Mouse (Mus musculus) brain, adult 2 months (tissue): ENCODE results near the gene Isyna1.
A peak's percentile ranks its signal among the peaks of the same experiment; 100 is the strongest.

Experiments
- DNase-seq: peaks from one replicate; pipeline ENCODE4 v3.0.0; 2011; ENCODE audit warnings: low read depth, low spot score

Isyna1 gene

GRCm38 (mm10) chr8:70602139-70602811, 8.1 kb downstream of the Isyna1 start:
- DNase-seq = no peak

- DNase-seq = no peak
Observed at GRCm38 (mm10) chr8:70604558-70604957, 10.4 kb downstream of the Isyna1 start.

DNA sequence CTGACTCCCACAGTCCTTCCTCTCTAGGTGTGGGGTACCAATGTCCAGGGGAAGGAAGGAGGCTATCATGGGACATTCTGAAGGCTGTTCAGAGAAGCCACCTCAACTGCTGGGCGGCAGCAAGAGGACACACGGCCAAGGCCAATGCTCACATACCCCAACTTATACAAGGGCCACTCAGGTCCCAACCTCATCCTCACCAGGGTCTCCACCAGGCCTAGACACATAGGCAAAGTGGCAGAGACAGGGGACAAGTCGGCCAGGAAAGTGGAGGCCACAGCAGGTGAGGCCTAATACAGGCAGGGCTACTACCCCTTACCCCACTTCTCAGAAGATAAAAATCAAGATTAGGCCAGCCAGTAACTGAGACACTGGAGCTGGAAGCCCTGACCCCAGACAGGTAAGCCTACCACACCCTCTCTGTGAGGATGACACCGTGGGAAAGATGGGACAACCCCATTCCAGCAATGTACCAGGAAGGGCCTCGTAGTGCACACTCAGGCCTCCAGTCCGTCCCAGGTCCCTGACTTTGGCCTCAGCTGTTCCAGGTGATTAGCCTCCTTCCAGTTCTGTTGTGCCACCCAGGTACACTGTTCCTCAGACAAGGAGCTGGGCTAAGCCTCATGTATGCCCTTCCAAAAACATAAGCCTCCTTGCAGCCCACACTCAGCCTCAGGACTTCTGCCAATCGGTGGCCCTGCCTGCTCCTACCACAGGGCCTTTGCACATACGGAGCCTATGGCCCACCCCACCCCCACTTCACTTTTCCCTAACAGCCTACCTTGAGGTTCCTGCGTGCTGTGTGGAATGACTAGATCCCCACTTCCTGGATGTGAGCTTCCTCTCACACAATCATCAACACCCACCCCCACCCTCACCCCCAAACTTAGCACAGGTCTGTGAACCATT, 12.0 kb downstream of the Isyna1 start:
- no peak for DNase-seq

GRCm38 (mm10) chr8:70606780-70607602, 12.8 kb downstream of the Isyna1 start:
- peak; percentile 27 for DNase-seq

DNA sequence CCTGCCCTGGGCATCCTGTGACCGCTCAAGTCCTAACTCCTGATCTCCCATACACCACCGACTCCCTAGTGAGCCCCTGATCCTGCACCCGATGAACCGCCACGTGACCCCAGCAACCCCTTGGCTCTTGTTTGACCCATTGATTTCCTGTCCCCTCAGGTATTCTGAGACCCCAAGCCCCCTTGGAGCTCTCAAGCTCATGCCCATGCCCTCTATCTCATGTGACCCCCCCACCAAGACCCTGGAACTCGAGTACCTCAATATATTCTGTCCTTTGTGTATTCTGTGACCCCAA, 13.4 kb downstream of the Isyna1 start:
- DNase-seq = no peak

DNA sequence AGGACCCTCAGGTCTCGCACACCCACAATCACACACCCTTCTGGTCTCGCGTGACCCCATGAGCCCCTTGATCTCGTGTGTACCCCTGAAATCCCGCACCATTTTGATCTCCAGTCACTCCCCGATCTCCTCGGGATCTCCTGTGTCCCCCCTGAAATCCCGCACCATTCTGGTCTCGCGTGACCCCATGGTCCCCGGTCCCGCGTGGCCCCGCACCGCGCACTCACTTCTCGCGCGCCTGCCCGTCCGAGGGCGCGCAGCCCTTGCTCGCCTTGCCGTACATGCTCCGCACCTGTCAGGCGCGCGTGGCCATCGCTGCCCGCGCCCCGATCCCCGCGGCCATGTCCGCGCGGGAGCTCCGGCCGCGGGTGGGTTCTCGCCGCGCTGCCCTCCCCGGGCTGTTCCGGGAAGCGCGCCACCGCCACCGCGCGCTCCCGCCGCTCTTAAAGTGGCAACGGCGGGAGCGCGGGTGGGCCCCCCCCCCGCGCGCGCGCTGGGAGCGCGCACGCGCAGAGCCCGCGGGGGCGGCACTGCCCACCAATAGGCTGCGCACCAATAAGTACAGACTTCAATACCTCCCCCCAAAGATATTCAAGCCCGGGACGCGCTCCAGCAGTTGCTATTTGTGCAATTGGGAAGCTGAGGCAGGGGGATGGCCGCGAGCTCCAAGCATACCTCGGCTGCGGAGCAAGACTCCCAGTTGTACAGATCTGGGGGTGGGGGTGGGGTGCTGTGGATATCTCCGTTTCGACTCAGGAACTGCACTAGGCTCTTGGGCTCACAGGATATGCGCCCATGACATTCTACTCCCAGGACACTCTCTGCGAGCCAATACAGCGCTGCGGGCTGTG, 13.9 kb downstream of the Isyna1 start:
- peak; percentile 76 for DNase-seq

DNA sequence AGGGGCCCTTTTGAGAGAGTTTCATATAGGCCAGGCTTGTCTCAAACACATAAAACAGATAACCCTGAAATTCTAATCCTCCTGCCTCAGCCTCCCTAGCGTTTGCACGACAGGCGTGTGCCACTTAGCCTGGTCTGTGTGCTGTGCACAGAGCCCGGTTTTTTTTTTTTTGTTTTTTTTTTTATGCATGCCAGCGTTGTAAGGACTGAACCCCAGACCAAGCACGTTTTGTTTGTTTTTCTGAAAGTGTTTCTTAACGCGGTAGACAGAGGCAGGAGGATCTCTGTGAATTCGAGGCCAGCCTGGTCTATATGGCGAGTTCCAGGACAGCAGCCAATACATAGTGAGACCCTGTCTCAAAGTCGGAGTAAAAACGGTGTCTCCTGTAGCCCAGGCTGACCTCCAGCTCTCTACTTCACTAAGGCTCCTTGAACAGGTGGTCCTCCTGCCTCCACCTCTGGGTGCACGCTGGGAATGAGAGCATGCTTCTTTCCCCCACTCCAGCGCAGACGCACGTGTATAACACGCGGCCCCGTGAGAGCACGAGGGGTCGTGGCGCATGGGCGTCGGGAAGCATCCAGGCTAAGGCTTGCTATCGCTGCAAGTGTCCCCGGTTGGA, 14.7 kb downstream of the Isyna1 start, which contains the start of gene Ssbp4:
Gene Ssbp4 (minus strand): TSS at position 124 of the 619 bp plus-strand sequence.
- no peak for DNase-seq

GRCm38 (mm10) chr8:70609368-70609848, 15.2 kb downstream of the Isyna1 start:
- DNase-seq = peak; percentile 65

GRCm38 (mm10) chr8:70609849-70610795, 15.9 kb downstream of the Isyna1 start:
- DNase-seq = peak; percentile 94

- DNase-seq = peak; percentile 64
Observed at GRCm38 (mm10) chr8:70610796-70611771, 16.9 kb downstream of the Isyna1 start.

DNA sequence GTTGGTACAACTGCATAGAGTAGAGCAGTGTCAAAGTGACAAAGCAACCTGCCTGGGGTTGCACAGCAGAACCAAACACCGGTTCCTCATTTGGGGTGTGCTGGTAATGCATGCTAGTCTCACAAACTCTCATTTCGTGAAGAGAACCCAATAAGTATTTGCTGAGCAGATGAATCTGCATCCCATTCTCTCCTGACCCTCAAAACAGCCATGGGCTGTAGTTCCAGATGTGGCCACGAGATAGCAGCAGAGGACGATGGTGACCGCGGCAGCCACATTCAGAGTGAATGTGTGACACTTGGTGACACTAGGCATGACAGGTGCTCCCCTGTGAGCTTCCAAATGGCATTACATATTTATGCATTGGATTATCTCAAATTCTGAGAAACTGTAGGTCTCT, 17.7 kb downstream of the Isyna1 start:
- peak; percentile 87 for DNase-seq

- no peak for DNase-seq
Observed at GRCm38 (mm10) chr8:70613763-70614162, 19.6 kb downstream of the Isyna1 start.

GRCm38 (mm10) chr8:70614469-70614868, 20.3 kb downstream of the Isyna1 start:
- no peak for DNase-seq

DNA sequence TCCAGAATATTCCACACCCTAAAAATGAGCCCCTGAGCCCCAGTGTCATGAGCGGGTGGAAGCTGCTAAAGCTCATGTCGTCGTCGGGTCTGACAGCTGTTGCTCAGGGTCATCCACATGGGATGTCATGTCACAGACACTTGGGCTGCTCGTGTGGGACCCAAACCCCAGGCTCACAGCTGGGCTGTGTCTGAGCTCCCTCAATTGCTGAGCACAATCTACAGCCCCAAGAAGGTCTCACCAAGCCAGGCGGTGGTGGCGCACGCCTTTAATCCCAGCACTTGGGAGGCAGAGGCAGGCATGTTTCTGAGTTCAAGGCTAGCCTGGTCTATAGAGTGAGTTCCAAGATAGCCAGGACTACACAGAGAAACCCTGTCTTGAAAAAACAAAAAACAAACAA, 21.1 kb downstream of the Isyna1 start:
- DNase-seq = no peak

DNA sequence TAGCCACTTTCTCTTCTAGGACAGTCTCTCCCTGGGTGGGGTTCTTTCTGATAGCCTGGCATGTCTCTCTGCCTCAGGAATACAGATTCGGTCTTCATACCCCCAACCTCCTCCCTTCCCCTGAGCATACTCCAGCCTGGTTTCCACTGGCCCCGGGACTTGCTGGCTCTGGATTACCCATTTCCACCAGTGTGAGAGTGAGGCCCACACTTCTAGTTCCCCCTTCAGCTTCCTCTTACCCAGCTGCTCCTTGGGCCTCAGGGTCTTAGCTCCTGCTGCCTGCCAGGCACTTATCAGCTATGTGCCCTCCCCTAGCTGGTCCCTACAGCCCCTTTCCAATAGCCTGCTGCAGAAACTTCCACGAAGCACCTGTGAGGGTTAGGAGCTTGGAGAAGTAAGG, 21.7 kb downstream of the Isyna1 start, which contains the start of gene Lrrc25:
Gene Lrrc25 (plus strand): TSS at position 262 of the 400 bp plus-strand sequence.
- DNase-seq = no peak

- DNase-seq = no peak
Observed at GRCm38 (mm10) chr8:70616645-70617044, 22.5 kb downstream of the Isyna1 start.

DNA sequence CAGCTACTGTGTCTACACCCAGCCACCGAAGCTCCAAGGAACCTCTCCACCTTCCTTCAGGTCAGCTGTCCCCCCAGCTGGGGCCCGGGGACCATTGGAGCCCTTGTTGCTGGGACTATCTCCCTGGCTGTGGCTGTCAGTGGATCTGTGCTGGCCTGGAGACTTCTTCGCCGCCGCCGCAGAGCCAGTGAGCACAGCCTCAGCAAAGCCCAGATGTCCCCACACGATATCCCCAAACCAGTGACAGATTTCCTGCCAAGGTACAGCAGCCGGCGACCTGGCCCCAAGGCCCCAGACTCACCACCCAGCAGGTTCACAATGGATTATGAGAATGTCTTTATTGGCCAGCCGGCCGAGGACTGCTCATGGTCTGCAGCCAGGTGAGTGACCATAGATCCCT, 23.8 kb downstream of the Isyna1 start:
- DNase-seq = no peak

- DNase-seq = peak; percentile 51
Observed at GRCm38 (mm10) chr8:70618888-70619334, 24.7 kb downstream of the Isyna1 start.
